Mouse (Mus musculus): ENCODE measurements around the gene Hist2h2be. TPM values are rescaled to one million over a fixed set of nuclear protein-coding genes. Genes with fewer than 3 reads are reported as not detected.

Gene Hist2h2be
- total and polyA plus RNA-seq, 3 experiments: 2.3 to 3.8 (median 2.9) TPM

DNA sequence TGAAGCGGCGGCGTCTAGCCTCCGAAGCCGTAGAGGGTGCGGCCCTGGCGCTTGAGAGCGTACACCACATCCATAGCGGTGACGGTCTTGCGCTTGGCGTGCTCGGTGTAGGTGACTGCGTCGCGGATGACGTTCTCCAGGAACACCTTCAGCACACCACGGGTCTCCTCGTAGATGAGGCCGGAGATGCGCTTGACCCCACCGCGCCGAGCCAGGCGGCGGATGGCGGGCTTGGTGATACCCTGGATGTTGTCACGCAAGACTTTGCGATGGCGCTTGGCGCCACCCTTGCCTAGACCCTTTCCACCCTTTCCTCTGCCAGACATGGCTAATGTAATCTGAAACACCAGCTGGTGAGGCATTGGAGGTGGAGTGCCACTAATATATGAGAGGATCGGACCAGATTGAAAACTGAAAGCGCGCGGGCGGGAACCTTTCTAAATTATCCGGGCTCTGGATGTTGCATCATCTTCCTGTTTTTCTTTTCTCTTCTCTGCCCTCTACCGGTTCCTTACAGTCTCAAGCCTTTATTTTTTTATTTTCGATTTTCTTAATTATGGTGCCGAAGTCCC, 42.1 kb downstream of the Hist2h2be start, which contains the start of gene Hist2h4 (continued):
- TF ChIP-seq SIN3A (IDR thresholded peaks at IDR 0.05; ENCODE audit: low read length) (peak; percentile 89), HCFC1 (IDR thresholded peaks at IDR 0.05; ENCODE audit: low read depth, low read length) (peak; percentile 87), NRF1 (IDR thresholded peaks at IDR 0.05; ENCODE audit: low read depth, low read length) (peak; percentile 28; the same call in 1 of the 2 replicates), NELFE (IDR thresholded peaks at IDR 0.05; ENCODE audit: low read depth, low read length) (peak; percentile 100), PAX5 (IDR thresholded peaks at IDR 0.05; ENCODE audit: low read length) (no peak), ZNF384 (IDR thresholded peaks at IDR 0.05; ENCODE audit: low read depth, low read length) (peak; percentile 84), TBP (conservative IDR thresholded peaks at IDR 0.05; ENCODE audit: low read depth, low read length) (peak; percentile 99), MAFK (IDR thresholded peaks at IDR 0.05; ENCODE audit: insufficient replicate concordance, low read length) (no peak), BHLHE40 (IDR thresholded peaks at IDR 0.05; ENCODE audit: low read depth, low read length) (no peak), MXI1 (IDR thresholded peaks at IDR 0.05; ENCODE audit: low read depth, low read length) (peak; percentile 64; the same call in 1 of the 2 replicates), USF1 (IDR thresholded peaks at IDR 0.05; ENCODE audit: low read depth, low read length) (no peak), JUN (IDR thresholded peaks at IDR 0.05; ENCODE audit: insufficient read depth, low read depth, low read length) (peak; percentile 74), UBTF (IDR thresholded peaks at IDR 0.05; ENCODE audit: low read depth, low read length) (peak; percentile 98), ELF1 (IDR thresholded peaks at IDR 0.05; ENCODE audit: low read depth, low read length) (peak; percentile 71), CHD2 (IDR thresholded peaks at IDR 0.05; ENCODE audit: low read length) (no peak)

DNA sequence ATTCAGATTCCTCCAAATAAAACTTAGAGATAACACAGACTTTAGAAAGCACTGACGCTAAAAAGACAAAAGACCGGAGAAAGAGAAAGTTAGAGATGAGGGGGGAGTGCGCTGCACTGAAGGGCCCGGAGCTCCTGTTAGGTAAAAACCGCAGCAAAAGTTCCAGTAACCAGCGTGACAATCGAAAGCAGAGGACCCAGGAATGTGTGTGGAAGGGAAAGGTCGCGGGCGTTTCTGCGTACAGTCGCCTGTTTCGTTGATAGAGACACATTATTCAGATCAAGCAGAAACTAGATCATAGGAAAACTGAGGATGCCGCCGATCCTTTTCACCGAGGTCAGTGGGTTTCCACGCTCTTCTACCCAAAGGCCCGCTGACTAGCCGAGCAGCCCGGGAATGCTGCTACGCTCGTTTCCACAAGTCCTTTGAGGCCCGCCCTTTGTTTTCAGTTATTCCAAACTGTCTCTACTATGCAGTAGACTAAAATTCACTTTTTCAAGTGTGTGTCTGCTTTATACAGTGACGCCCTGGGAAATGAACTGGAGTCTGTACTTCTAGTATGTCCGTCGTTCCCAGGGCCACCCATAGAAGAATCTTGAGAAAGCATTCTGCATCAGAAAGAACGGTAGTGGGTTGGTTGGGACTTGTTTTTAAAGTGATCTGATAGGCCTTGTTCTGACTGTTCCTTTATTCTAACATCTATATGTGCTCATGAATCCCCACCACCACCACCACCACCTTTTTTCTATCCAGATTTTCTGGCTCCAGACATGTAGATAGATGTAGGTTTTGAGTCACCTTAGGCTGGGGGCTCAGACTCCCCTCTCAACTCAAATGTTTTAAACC, 42.9 kb downstream of the Hist2h2be start:
- H3K27ac ChIP-seq (ENCODE audit: insufficient read depth, low read depth): peak overlapping the region; percentile 90
- peak overlapping the region; percentile 62 to 64 (median 63) for H3K4me3 ChIP-seq (replicated peaks in 1 of 3; ENCODE audit: low read depth in 2 of 3, low read length in 2 of 3, poor library complexity in 1 of 3)
- H3K79me2 ChIP-seq (replicated peaks; ENCODE audit: control insufficient read depth, extremely low read depth, insufficient read depth, poor library complexity, severe bottlenecking): 0 out of 2 replicates have a peak, but pooled peaks cover 10% of the 10 kb centered on the region
- no peaks in the 10 kb centered on the region for H3K9me3 ChIP-seq (replicated peaks; ENCODE audit: low read length)
- H3K36me3 ChIP-seq (replicated peaks in 1 of 2; ENCODE audit: control insufficient read depth in 1 of 2, insufficient read depth in 1 of 2, low read length in 1 of 2): no peaks in the 10 kb centered on the region
- no peaks in the 10 kb centered on the region for H3K27me3 ChIP-seq (replicated peaks)
- peaks cover 0 to 48% of the 10 kb centered on the region in 2 experiments; a peak in 3 of 4 replicates for H3K4me1 ChIP-seq (ENCODE audit: control insufficient read depth in 1 of 2, insufficient read depth in 2 of 2)
- H3K9ac ChIP-seq (ENCODE audit: insufficient read depth, low read depth): peak overlapping the region; percentile 85
- in situ Hi-C loops (cut with MboI; ENCODE audit: low pct_ligation_motif_present, low pct_unique_long_range_greater_than_20kb, low sequenced_read_pairs): no loop called here
- peak; percentile 58 for DNase-seq (ENCODE audit: extremely low read depth)
- dilution Hi-C loops (cut with MboI; ENCODE audit: extremely low pct_ligation_motif_present, extremely low pct_unique_long_range_greater_than_20kb, low sequenced_read_pairs): no loop called here
- peak overlapping the region; percentile 96 for H3K4me2 ChIP-seq (ENCODE audit: insufficient read depth, low read depth, poor library complexity, severe bottlenecking)
- TF ChIP-seq MAX (IDR thresholded peaks at IDR 0.05; ENCODE audit: low read length) (0 out of 2 replicates have a peak, but pooled peaks have one; percentile 12), POLR2AphosphoS2 (IDR thresholded peaks at IDR 0.05; ENCODE audit: low read depth, low read length) (no peak), CHD1 (IDR thresholded peaks at IDR 0.05; ENCODE audit: low read depth, low read length) (peak; percentile 10; the same call in 1 of the 2 replicates), JUND (conservative IDR thresholded peaks at IDR 0.05; ENCODE audit: low read depth, low read length) (no peak), TCF12 (IDR thresholded peaks at IDR 0.05; ENCODE audit: low read depth, low read length) (no peak; the same call in 1 of the 2 replicates), NELFE (IDR thresholded peaks at IDR 0.05; ENCODE audit: low read depth, low read length) (0 out of 2 replicates have a peak, but pooled peaks have one; percentile 12), GABPA (IDR thresholded peaks at IDR 0.05; ENCODE audit: insufficient replicate concordance, low read depth, low read length) (no peak), PAX5 (IDR thresholded peaks at IDR 0.05; ENCODE audit: low read length) (no peak), EP300 (IDR thresholded peaks at IDR 0.05; ENCODE audit: low read length) (no peak), RCOR1 (conservative IDR thresholded peaks at IDR 0.05; ENCODE audit: low read depth, low read length) (no peak), UBTF (IDR thresholded peaks at IDR 0.05; ENCODE audit: low read depth, low read length) (no peak; the same call in 1 of the 2 replicates), HCFC1 (IDR thresholded peaks at IDR 0.05; ENCODE audit: low read depth, low read length) (no peak), USF2 (conservative IDR thresholded peaks at IDR 0.05; ENCODE audit: low read depth, low read length) (no peak), POLR2A (IDR thresholded peaks at IDR 0.05; ENCODE audit: low read depth, low read length) (no peak), MEF2A (IDR thresholded peaks at IDR 0.05; ENCODE audit: borderline replicate concordance, low read depth, low read length) (no peak), ZKSCAN1 (IDR thresholded peaks at IDR 0.05; ENCODE audit: borderline replicate concordance, low read depth, low read length) (no peak), MAFK (IDR thresholded peaks at IDR 0.05; ENCODE audit: insufficient replicate concordance, low read length) (no peak), E2F4 (IDR thresholded peaks at IDR 0.05; ENCODE audit: insufficient replicate concordance, low read depth, low read length) (no peak), ZC3H11A (IDR thresholded peaks at IDR 0.05; ENCODE audit: low read depth, low read length) (no peak), RAD21 (IDR thresholded peaks at IDR 0.05; ENCODE audit: low read depth, low read length) (no peak), MAZ (IDR thresholded peaks at IDR 0.05; ENCODE audit: low read depth, low read length) (no peak; the same call in 1 of the 2 replicates), CHD2 (IDR thresholded peaks at IDR 0.05; ENCODE audit: low read length) (no peak), MXI1 (IDR thresholded peaks at IDR 0.05; ENCODE audit: low read depth, low read length) (peak; percentile 17; the same call in 1 of the 2 replicates), BHLHE40 (IDR thresholded peaks at IDR 0.05; ENCODE audit: low read depth, low read length) (0 out of 2 replicates have a peak, but pooled peaks have one; percentile 5), JUN (IDR thresholded peaks at IDR 0.05; ENCODE audit: insufficient read depth, low read depth, low read length) (no peak), ZNF384 (IDR thresholded peaks at IDR 0.05; ENCODE audit: low read depth, low read length) (no peak), SIN3A (IDR thresholded peaks at IDR 0.05; ENCODE audit: low read length) (0 out of 2 replicates have a peak, but pooled peaks have one; percentile 23), TBP (conservative IDR thresholded peaks at IDR 0.05; ENCODE audit: low read depth, low read length) (0 out of 2 replicates have a peak, but pooled peaks have one; percentile 15)
